Mouse (Mus musculus) cortical plate, adult 2 months (tissue): ENCODE results near the gene Bcas3. TPM values are rescaled to one million over a fixed set of nuclear protein-coding genes. Genes with fewer than 3 reads are reported as not detected.

Source experiments
- H3K27ac ChIP-seq: fragments of 200-500 bp; 2 replicates; pipeline ENCODE4 v1.5.1; 2012; ENCODE audit warnings: low read length, control low read depth, inconsistent platforms; ENCODE audit not compliant: insufficient read depth
- H3K4me1 ChIP-seq: fragments of 200-500 bp; 2 replicates; pipeline ENCODE4 v1.6.1; 2011; ENCODE audit warnings: low read length; ENCODE audit not compliant: control insufficient read depth, insufficient read depth
- H3K4me3 ChIP-seq: fragments of 200-500 bp; 2 replicates; pipeline ENCODE4 v1.5.1; 2011; ENCODE audit warnings: mild to moderate bottlenecking, low read length, control low read depth; ENCODE audit not compliant: insufficient read depth
- CTCF ChIP-seq: fragments of 200-500 bp; IDR thresholded peaks from 2 replicates; pipeline ENCODE4 v1.5.1; 2011; ENCODE audit warnings: mild to moderate bottlenecking, control low read depth, low read length; ENCODE audit not compliant: insufficient read depth; ENCODE audit errors: extremely low read depth
- POLR2A ChIP-seq: fragments of 200-500 bp; IDR thresholded peaks from 2 replicates; pipeline ENCODE4 v1.6.1; 2011; ENCODE audit warnings: mild to moderate bottlenecking, low read length, control low read depth; ENCODE audit not compliant: insufficient read depth; ENCODE audit errors: extremely low read depth
- polyA plus RNA-seq: library from polyadenylated mRNA; depleted of rRNA; stranded (reverse); fragments of >200 nt; gene quantifications from 2 replicates; pipeline ENCODE4 v1.2.3, GENCODE M21; 2012; rRNA removed

Gene Bcas3
- polyA plus RNA-seq, result 44.2 and 47.1 TPM in 2 replicates

DNA sequence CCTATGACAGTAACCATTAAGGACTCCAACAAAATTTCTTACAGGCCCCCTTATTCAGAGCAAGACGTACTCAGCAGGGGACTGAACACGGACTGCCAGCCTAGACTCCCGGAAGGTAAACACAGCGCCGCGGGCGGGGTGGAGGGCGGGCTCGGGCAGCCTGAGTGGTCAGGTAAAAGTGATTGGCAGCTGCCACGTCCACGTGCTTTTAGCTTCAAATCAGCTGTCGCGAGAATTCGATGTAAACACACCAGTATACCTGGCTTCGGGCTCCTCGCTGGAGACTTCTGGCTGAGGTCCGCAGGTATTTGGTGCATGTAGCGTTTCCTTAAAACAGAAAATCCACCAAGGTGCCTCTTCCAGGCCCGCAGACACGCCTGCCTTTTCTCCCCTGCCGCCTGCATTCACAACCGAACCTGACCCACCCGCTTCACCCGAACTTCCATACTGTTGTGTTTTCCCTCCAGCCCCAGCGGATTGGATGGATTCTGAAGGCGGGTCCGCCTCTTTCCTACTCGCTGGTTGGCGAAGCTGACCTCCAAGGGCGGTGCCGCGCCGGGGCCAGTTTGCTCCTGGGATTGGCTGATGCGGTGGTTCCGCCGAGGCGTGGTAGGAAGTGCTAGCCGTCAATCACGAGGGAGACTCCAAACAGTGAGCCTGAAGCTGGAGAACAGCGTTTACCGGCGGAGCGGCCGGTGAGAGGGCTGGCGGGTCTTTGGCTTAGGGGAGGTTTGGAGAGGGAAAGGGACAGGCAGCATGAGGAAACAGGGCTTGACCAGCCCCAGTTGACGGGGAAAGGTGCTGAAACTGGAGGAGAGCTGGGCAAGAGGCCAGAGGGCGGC is at the start of gene Bcas3:
Gene Bcas3, plus strand, starts transcription at position 629 of the 842 bp plus-strand sequence.
- Histone ChIP-seq H3K27ac (no peak within 1 kb of the TSS), H3K4me3 (peak within 1 kb of the TSS; percentile 55), H3K4me1 (no peaks in the 10 kb centered on the region)
- TF ChIP-seq CTCF (no peak), POLR2A (peak; percentile 94)

DNA sequence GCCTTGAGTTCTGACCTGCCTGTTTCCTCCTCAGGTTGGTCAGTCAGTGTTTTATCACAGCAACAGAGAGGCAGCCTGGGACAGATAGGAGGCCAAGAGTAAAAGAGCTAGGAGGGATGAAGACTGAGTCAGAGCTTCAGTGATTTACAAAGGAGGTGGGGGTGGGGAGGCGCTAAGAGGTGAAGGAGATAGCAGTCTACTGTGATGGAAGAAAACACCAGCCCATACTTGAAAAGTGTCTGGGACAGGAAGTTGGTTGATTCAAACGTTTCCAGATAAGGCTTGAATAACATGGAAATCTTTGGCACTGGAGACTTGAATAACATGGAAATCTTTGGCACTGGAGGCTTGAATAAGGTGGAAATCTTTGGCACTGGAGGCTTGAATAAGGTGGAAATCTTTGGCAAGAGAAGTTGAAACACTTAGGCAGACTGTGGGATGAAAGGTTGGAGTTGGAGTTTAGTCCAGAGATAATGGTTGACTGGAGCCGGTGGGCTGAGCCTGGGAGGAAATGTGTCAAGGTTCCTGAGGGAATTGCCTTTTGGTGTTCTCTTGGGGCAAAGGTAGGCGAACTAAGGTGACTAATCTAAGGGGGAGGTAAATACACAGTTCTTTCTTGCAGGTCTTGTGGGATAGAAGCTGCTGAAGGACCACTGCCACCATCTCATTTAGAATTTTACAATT is 46.2 kb upstream of the Bcas3 start:
- no peak for TF ChIP-seq POLR2A
- TF ChIP-seq CTCF, result no peak
- H3K4me3 ChIP-seq, result no peak overlapping the region
- H3K27ac ChIP-seq, result no peak overlapping the region
- H3K4me1 ChIP-seq, result no peaks in the 10 kb centered on the region

DNA sequence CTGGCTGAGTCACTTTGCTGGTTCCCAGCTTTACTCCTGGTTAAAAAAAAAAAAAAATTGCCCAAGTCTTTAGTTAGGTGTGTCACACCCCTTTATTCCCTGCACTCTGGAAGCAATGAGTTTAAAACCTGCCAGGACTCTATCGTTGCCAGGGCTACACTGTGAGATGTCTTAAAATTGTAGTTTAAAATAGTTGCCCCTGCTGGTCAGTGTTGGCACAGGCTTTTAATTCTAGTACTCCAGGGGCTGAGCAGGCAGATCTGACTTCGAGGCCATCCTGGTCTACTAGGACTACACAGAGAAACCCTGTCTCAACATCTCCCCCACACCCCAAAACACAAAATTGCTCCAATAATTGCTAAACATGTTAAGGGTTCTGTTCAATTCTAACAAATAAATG is 44.2 kb upstream of the Bcas3 start:
- Histone ChIP-seq H3K4me3 (no peak overlapping the region), H3K4me1 (peaks cover 1% of the 10 kb centered on the region; the same call in 1 of the 2 replicates), H3K27ac (no peak overlapping the region)
- TF ChIP-seq POLR2A (no peak), CTCF (no peak)

- TF ChIP-seq CTCF (no peak), POLR2A (no peak)
Measured at GRCm38 (mm10) chr11:85310407-85310712, 42.6 kb upstream of the Bcas3 start.

GRCm38 (mm10) chr11:85310713-85311574 is 42.0 kb upstream of the Bcas3 start, which contains the start of gene Ppm1d:
Gene Ppm1d, plus strand, starts transcription at chr11:85311244.
- Histone ChIP-seq H3K27ac (peak within 1 kb of the TSS; percentile 96), H3K4me1 (peaks cover 1% of the 10 kb centered on the region; the same call in 1 of the 2 replicates), H3K4me3 (peak within 1 kb of the TSS; percentile 99)
- TF ChIP-seq POLR2A (peak; percentile 72), CTCF (no peak)

More at GRCm38 (mm10) chr11:85310407-85310712, 42.6 kb upstream of the Bcas3 start:
- H3K4me1 ChIP-seq, result peaks cover 1% of the 10 kb centered on the region; the same call in 1 of the 2 replicates
- peak overlapping the region; percentile 99 for H3K4me3 ChIP-seq
- no peak overlapping the region for H3K27ac ChIP-seq

- peak overlapping the region; percentile 99 for H3K4me3 ChIP-seq
- TF ChIP-seq CTCF, result peak; percentile 36; the same call in 1 of the 2 replicates
- TF ChIP-seq POLR2A, result no peak
- H3K27ac ChIP-seq, result peak overlapping the region; percentile 96
- peaks cover 1% of the 10 kb centered on the region; the same call in 1 of the 2 replicates for H3K4me1 ChIP-seq
Measured at GRCm38 (mm10) chr11:85311645-85312490, 41.1 kb upstream of the Bcas3 start.

GRCm38 (mm10) chr11:85312818-85313217 is 40.1 kb upstream of the Bcas3 start:
- Histone ChIP-seq H3K4me3 (peak overlapping the region; percentile 99; the same call in 1 of the 2 replicates), H3K4me1 (peaks cover 1% of the 10 kb centered on the region; the same call in 1 of the 2 replicates), H3K27ac (no peak overlapping the region)
- TF ChIP-seq CTCF, result no peak
- TF ChIP-seq POLR2A, result no peak

- Histone ChIP-seq H3K27ac (no peak overlapping the region), H3K4me3 (peak overlapping the region; percentile 99), H3K4me1 (peaks cover 1% of the 10 kb centered on the region; the same call in 1 of the 2 replicates)
- no peak for TF ChIP-seq POLR2A
- TF ChIP-seq CTCF, result no peak
Measured at GRCm38 (mm10) chr11:85313361-85313760, 39.6 kb upstream of the Bcas3 start.
